Mouse (Mus musculus): ENCODE results near the gene Grk6.
A peak's percentile ranks its signal among the peaks of the same experiment; 100 is the strongest.

- TF ChIP-seq POLR2A (IDR thresholded peaks at IDR 0.05; ENCODE audit: control insufficient read depth in 1 of 2, insufficient read depth in 1 of 2, low read depth in 1 of 2, low read length in 2 of 2, poor library complexity in 1 of 2) (no peak), CHD1 (IDR thresholded peaks at IDR 0.05; ENCODE audit: low read depth, low read length) (no peak), EP300 (IDR thresholded peaks at IDR 0.05; ENCODE audit: low read depth in 1 of 2, low read length in 2 of 2) (peak in 1 of 2 experiments; percentile 35; a peak in 1 of 4 replicates), POLR2AphosphoS2 (IDR thresholded peaks at IDR 0.05; ENCODE audit: low read length) (no peak; the same call in 1 of the 2 replicates), TBP (IDR thresholded peaks at IDR 0.05; ENCODE audit: low read depth, low read length) (0 out of 2 replicates have a peak, but pooled peaks have one; percentile 35), ZC3H11A (IDR thresholded peaks at IDR 0.05; ENCODE audit: low read depth, low read length) (peak; percentile 76), RCOR1 (IDR thresholded peaks at IDR 0.05; ENCODE audit: low read depth, low read length) (peak; percentile 62), SIN3A (IDR thresholded peaks at IDR 0.05; ENCODE audit: low read length) (peak; percentile 94), GATA1 (IDR thresholded peaks at IDR 0.05; ENCODE audit: low read depth, low read length) (no peak), JUND (IDR thresholded peaks at IDR 0.05; ENCODE audit: low read depth, low read length) (no peak), TCF12 (IDR thresholded peaks at IDR 0.05; ENCODE audit: low read depth, low read length) (peak; percentile 51), RAD21 (IDR thresholded peaks at IDR 0.05; ENCODE audit: low read depth, low read length) (peak; percentile 88)
Measured at GRCm38 (mm10) chr13:55471156-55471818, 26.4 kb downstream of the Grk6 start.
